Mouse (Mus musculus) adrenal gland, adult 2 months (tissue): ENCODE measurements at regions not wholly inside any gene's neighbourhood (a gene's known extent, or its start where the extent isn't known, plus 50 kb on each side); places are given as distances from the start of the nearest gene placed in this dataset.

Source experiments
- DNase-seq: peaks from one replicate; pipeline ENCODE4 v3.0.0; 2021

DNA sequence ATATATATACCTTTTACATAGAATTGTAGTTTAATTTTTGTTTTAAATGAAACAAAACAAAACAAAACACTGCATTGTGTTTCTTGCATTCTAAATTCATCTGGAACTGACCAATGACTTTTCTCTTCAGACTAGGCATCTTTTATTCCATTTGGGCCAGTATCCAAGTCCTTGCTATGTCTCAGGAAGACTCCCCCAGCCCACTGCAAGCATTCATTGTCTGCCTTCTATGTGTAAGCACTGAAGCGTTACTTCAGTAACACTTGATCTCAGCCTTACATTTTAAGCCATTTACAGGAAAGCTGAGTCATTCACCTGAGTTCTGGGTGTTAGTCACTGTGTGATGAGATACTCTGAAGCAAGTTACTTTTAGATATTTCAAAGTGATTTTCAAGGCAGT, 425.3 kb upstream of the Ccnh start:
- DNase-seq = no peak

DNA sequence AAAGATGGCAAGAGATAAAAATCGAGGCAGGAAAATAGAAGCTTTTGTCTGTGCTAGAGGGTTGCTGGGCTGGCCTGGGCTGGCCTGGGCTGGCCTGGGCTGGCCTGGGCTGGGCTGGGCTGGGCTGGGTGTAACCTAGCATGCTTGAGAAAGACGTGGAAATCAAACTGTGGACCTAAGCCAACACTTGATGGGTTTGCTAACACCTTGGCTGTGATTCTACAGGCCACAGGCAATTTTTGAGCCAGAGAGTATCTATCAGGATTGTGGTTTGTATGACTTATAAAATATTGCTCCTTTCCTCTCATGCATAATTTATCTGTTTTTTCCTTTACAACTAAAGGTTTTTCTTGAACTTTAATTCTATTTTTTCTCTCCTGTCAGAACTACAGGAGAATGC, 417.3 kb upstream of the Ccnh start:
- no peak for DNase-seq

DNA sequence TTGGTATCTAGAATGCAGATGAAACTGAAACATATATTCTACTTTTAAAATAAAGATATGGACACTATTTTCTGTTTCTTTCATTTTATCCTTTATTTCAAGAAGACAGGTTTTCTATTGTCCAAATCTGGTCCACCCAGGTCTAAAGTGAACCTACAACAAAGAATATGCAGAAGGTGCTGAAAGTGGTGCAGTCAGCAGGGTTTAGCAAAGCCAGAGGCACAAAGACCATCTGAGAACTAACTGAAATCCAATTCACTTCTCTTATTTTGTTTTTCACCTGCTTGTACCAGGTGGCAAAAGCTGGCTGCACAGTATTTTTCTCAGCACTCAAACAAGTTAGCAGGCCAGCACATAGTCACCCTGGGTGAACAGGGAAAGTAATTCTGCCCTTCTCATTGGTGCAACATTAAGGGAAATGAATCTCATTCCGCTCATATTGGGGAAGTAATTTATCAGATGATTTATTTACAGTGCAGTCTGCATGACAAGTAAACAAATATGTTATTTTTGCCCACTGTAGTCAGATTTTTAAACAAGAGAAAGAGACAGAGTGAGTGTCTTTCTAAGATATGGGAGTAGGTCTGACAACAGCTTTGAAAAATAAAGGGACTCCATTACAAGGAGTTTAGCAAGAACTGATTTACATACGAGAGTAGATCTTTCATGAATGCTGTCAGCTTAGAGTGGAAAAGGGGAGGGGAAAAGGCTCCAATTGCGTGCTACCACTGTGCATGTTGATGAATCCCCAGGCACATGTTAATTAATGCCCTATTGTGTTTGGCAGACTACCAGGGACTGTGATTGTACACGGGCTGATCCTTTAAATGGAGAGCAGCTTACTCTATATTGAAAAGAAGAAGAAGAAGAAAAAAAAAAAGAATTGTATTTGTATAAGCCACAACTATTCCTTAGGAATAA, 405.9 kb upstream of the Ccnh start:
- DNase-seq = no peak

DNA sequence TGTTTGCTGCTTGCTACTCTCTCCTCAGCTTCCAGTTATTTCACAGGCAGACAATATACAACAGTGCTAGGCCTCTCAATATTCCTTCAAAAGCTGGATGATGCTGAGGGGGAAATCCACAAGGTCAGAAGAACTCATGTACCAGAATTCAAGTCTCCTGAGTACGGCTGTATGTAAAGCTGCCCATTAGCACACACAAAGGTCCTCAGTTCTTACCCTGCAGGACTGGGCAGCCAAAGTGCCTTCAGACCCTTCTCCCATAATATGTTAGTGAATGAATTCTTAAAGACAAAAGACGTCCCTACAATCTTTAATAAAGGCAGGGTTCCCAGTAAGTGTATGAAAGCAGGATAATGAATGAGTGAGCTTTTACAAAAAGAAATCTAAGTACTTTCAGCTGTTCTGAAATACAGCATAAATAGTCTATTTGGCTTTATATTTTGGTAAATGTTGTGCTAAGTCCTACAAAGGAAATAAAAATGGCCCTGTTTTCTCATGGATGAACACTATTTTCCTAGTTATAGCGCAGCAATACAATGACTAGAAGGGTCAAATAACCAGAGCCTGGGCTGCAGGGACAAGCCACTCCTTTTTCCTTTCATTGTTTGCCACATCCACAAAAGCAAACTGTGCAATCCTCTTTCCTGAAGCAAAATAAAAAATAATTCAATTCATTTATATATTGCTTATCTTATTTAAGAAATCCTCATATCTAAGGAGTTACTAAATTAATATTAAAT, 384.8 kb upstream of the Ccnh start:
- DNase-seq = no peak

DNA sequence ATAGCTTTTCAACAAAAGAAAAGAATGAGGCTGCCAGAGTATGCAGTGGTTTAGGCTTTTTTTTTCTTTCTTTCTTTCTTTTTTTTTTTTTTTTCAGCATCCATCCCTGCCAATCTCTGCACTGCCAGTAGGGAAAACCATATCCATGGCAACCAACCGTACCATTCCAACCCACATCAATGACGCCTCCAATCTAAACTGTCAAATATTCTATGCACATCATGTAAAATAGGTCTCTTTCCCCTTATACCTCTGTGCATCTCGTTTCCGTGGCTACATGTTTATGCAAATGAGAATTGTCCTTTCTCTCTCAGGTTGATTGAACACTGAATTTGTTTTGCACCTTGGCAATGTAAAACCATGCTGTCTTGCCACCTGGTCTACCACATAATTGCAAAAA, 384.0 kb upstream of the Ccnh start:
- no peak for DNase-seq

DNA sequence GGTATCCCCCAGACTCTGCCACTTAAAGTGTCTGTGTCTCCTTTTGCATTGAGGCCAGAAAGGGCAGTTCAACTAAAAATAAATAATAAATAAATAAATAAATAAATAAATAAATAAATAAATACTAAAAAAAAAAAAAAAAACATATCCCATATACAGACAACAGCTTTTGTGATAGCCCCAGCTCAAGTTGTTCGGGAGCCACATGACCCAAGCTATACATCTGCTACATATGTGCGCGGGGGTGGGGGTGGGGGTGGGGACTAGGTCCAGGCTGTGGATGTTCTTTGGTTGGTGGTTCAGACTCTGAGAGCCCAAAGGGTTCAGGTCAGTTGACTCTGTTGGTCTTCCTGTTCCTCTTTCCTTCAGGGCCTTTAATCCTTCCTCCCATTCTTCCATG, 379.6 kb upstream of the Ccnh start:
- DNase-seq = no peak
